Mouse (Mus musculus) cerebellum, adult 2 months (tissue): ENCODE measurements around the gene B3galt6.

Experiments
- CTCF ChIP-seq: fragments of 200-500 bp; IDR thresholded peaks from 2 replicates; pipeline ENCODE4 v1.5.1; 2011; ENCODE audit warnings: low read depth, mild to moderate bottlenecking, control low read depth, low read length, moderate library complexity, borderline replicate concordance; ENCODE audit not compliant: insufficient read depth
- POLR2A ChIP-seq: fragments of 200-500 bp; IDR thresholded peaks from 2 replicates; pipeline ENCODE4 v1.6.1; 2011; ENCODE audit warnings: low read length, control low read depth, borderline replicate concordance; ENCODE audit not compliant: insufficient read depth

GRCm38 (mm10) chr4:155991908-155992230 is 580 bp downstream of the B3galt6 start:
- TF ChIP-seq CTCF (no peak), POLR2A (no peak)
